Mouse (Mus musculus) lung, postnatal 10 days (tissue): Measurements from ENCODE around the gene Scamp2.

ENCODE experiments used
- DNase-seq: peaks from one replicate; pipeline ENCODE4 v3.0.0; 2021

Scamp2 gene

GRCm38 (mm10) chr9:57552139-57552887 is 8.4 kb upstream of the Scamp2 start, which contains the start of gene Mpi:
Mpi (minus strand) TSS chr9:57552763.
- peak; percentile 76 for DNase-seq

GRCm38 (mm10) chr9:57553119-57553518 is 7.6 kb upstream of the Scamp2 start:
- no peak for DNase-seq

- no peak for DNase-seq
Observed at GRCm38 (mm10) chr9:57554753-57555152, 6.0 kb upstream of the Scamp2 start.

GRCm38 (mm10) chr9:57557215-57557614 is 3.5 kb upstream of the Scamp2 start:
- DNase-seq: no peak

GRCm38 (mm10) chr9:57558625-57559024 is 2.1 kb upstream of the Scamp2 start:
- DNase-seq: no peak

GRCm38 (mm10) chr9:57559568-57559967 is 1.2 kb upstream of the Scamp2 start:
- no peak for DNase-seq

GRCm38 (mm10) chr9:57560263-57560662 is 480 bp upstream of the Scamp2 start:
- no peak for DNase-seq

GRCm38 (mm10) chr9:57561711-57562099 is 962 bp downstream of the Scamp2 start:
- DNase-seq: no peak

- DNase-seq: peak; percentile 57
Observed at GRCm38 (mm10) chr9:57562896-57563372, 2.2 kb downstream of the Scamp2 start.

GRCm38 (mm10) chr9:57564609-57565008 is 3.9 kb downstream of the Scamp2 start:
- DNase-seq: no peak

GRCm38 (mm10) chr9:57565741-57566221 is 5.0 kb downstream of the Scamp2 start:
- DNase-seq: peak; percentile 60

GRCm38 (mm10) chr9:57566846-57567245 is 6.1 kb downstream of the Scamp2 start:
- DNase-seq: no peak

- DNase-seq: no peak
Observed at GRCm38 (mm10) chr9:57568500-57568899, 7.8 kb downstream of the Scamp2 start.

- no peak for DNase-seq
Observed at GRCm38 (mm10) chr9:57574397-57574796, 13.7 kb downstream of the Scamp2 start.

GRCm38 (mm10) chr9:57575577-57575976 is 14.8 kb downstream of the Scamp2 start:
- DNase-seq: no peak

- DNase-seq: no peak
Observed at GRCm38 (mm10) chr9:57577144-57577849, 16.6 kb downstream of the Scamp2 start.

GRCm38 (mm10) chr9:57584991-57585390 is 24.2 kb downstream of the Scamp2 start:
- no peak for DNase-seq

- peak; percentile 88 for DNase-seq
Observed at GRCm38 (mm10) chr9:57589224-57590126, 28.7 kb downstream of the Scamp2 start, which contains the start of gene Ulk3. Ulk3 (plus strand) TSS chr9:57589452.

- DNase-seq: peak; percentile 29
Observed at GRCm38 (mm10) chr9:57590726-57591125, 30.0 kb downstream of the Scamp2 start.

GRCm38 (mm10) chr9:57593454-57594173 is 32.9 kb downstream of the Scamp2 start:
- no peak for DNase-seq

GRCm38 (mm10) chr9:57594174-57594509 is 33.4 kb downstream of the Scamp2 start:
- no peak for DNase-seq

- DNase-seq: no peak
Observed at GRCm38 (mm10) chr9:57597265-57597664, 36.5 kb downstream of the Scamp2 start.
